Comparison of ENCODE assay signal across 8 mouse cellular contexts in the genomic region with DNA sequence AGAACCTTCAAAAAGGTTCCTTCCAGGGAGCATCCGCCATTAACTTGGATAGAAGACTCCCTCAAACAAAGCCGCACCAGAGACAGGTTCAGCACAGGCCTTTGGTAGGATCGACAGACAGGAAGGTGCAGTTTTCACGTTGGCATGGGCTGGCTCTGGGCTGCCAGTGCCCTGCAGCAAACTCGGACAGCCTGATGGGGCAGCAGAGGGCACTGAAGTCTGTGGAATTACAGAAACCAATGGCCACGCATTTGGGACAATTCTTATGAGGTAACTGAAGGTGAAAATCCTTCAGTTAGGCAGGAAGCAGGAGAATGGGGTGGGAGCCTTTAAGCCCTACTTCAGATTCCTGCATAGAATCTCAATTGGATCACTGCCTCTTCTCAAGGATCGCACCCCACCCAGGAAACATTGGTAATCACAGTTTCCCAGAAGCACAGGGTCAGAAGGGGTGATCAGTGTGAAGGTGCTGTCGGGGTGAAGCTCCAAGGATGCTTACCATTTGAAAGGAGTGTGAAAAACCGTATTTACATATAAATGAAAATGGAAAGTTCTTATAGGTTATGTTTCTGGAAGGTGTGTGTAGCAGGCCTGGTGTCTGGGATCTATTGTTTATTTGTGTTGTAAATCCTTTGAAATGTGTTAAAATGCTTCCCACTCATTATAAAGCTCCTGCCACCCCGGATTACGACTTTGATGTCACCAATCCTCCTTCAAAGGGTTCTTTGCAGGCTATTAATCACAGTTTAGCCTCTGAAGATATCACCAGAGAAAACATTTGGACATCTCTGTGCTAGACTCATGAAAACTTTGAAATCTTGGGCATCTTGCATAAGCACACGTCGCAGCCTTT.
DNase-seq lines count a peak whose midpoint lies in the region; ATAC-seq and TF ChIP-seq lines count a peak whose summit lies in the region.

No protein-coding gene starts in this region.

- no peak overlapping the region for H3K9ac ChIP-seq in CH12.LX (ENCODE audit: insufficient read depth, low read depth)
- H3K9ac ChIP-seq in kidney, postnatal 0 days (ENCODE audit: low read depth, low read length) = no peak overlapping the region

- intact Hi-C loops in heart, postnatal 14 days (cut with DNase I) = loop anchor here (10.0 kb wide), 1 partner anchor 196 kb away; a partner anchor contains a TSS

- H3K79me2 ChIP-seq in CH12.LX (replicated peaks; ENCODE audit: control insufficient read depth, extremely low read depth, insufficient read depth, poor library complexity, severe bottlenecking) = no peaks in the 10 kb centered on the region

- whole genome bisulfite sequencing in kidney, postnatal 0 days = 16% methylated on average over 13 of the region's 13 CpGs

- no peak overlapping the region for H3K4me3 ChIP-seq in CH12.LX (replicated peaks in 1 of 3; ENCODE audit: low read depth in 2 of 3, low read length in 2 of 3, poor library complexity in 1 of 3)
- no peak overlapping the region for H3K4me3 ChIP-seq in kidney, postnatal 0 days (replicated peaks; ENCODE audit: low read depth, low read length)

- H3K27me3 ChIP-seq in CH12.LX (replicated peaks) = no peaks in the 10 kb centered on the region
- H3K27me3 ChIP-seq in kidney, postnatal 0 days (ENCODE audit: insufficient read depth, low read length) = no peaks in the 10 kb centered on the region
- H3K27me3 ChIP-seq in splenic B cell, adult 2 months (ENCODE audit: control insufficient read depth, insufficient read depth, low read length, poor library complexity, severe bottlenecking) = no peaks in the 10 kb centered on the region

- DNase-seq in heart, postnatal 14 days = peak; percentile 14 to 29
- no peak for DNase-seq in heart, adult 11 months
- DNase-seq in CH12.LX (ENCODE audit: extremely low read depth) = no peak
- peak; percentile 73 for DNase-seq in adrenal gland, postnatal 14 days
- DNase-seq in kidney, postnatal 0 days (ENCODE audit: low spot score) = peak; percentile 58
- peak; percentile 5 for DNase-seq in splenic B cell, adult 2 months (ENCODE audit: low read depth, low spot score)
- DNase-seq in right cerebral cortex, postnatal 4 days = no peak

- dilution Hi-C loops in CH12.LX (cut with MboI; ENCODE audit: extremely low pct_ligation_motif_present, extremely low pct_unique_long_range_greater_than_20kb, low sequenced_read_pairs) = no loop called here

- peaks cover 0 to 18% of the 10 kb centered on the region in 2 experiments; a peak in 2 of 4 replicates for H3K4me1 ChIP-seq in CH12.LX (ENCODE audit: control insufficient read depth in 1 of 2, insufficient read depth in 2 of 2)
- H3K4me1 ChIP-seq in kidney, postnatal 0 days (replicated peaks; ENCODE audit: insufficient read depth, low read length) = no peaks in the 10 kb centered on the region

- peak in 1 of 2 experiments; percentile 50; a peak in 2 of 4 replicates for TF ChIP-seq CTCF in CH12.LX (conservative IDR thresholded peaks at IDR 0.05 in 1 of 2, IDR thresholded peaks at IDR 0.05 in 1 of 2; ENCODE audit: low read depth in 2 of 2, low read length in 2 of 2)
- TF ChIP-seq CTCF in kidney, postnatal 0 days (IDR thresholded peaks at IDR 0.05; ENCODE audit: low read depth) = peak; percentile 65

- H3K9me3 ChIP-seq in CH12.LX (replicated peaks; ENCODE audit: low read length) = no peaks in the 10 kb centered on the region
- H3K9me3 ChIP-seq in kidney, postnatal 0 days (replicated peaks; ENCODE audit: low read length) = no peaks in the 10 kb centered on the region

- H3K4me2 ChIP-seq in CH12.LX (ENCODE audit: insufficient read depth, low read depth, poor library complexity, severe bottlenecking) = no peak overlapping the region
- H3K4me2 ChIP-seq in kidney, postnatal 0 days (ENCODE audit: low read length) = no peak overlapping the region

- no peak for TF ChIP-seq EP300 in CH12.LX (IDR thresholded peaks at IDR 0.05; ENCODE audit: low read length)

- no peak overlapping the region for H3K27ac ChIP-seq in CH12.LX (ENCODE audit: insufficient read depth, low read depth)
- no peak overlapping the region for H3K27ac ChIP-seq in kidney, postnatal 0 days

- ATAC-seq in kidney, postnatal 0 days (replicated peaks; ENCODE audit: low FRiP score, low read depth) = no peak
- no peak for ATAC-seq in megakaryocyte, adult 5-6 weeks (ENCODE audit: poor library complexity, severe bottlenecking)

- TF ChIP-seq POLR2A in CH12.LX (IDR thresholded peaks at IDR 0.05; ENCODE audit: low read depth, low read length) = no peak

- peak; percentile 35 for TF ChIP-seq RAD21 in CH12.LX (IDR thresholded peaks at IDR 0.05; ENCODE audit: low read depth, low read length)

- no peaks in the 10 kb centered on the region for H3K36me3 ChIP-seq in CH12.LX (replicated peaks in 1 of 2; ENCODE audit: control insufficient read depth in 1 of 2, insufficient read depth in 1 of 2, low read length in 1 of 2)
- no peaks in the 10 kb centered on the region for H3K36me3 ChIP-seq in kidney, postnatal 0 days (ENCODE audit: insufficient read depth, low read length)
- H3K36me3 ChIP-seq in splenic B cell, adult 2 months (ENCODE audit: control insufficient read depth, insufficient read depth, low read length, poor library complexity, severe bottlenecking) = no peaks in the 10 kb centered on the region

- in situ Hi-C loops in CH12.LX (cut with MboI; ENCODE audit: low pct_ligation_motif_present, low pct_unique_long_range_greater_than_20kb, low sequenced_read_pairs) = no loop called here

TF ChIP-seq in CH12.LX, 34 proteins besides CTCF, POLR2A, EP300 and RAD21:
- TF ChIP-seq USF2 (conservative IDR thresholded peaks at IDR 0.05; ENCODE audit: low read depth, low read length) (no peak), IRF4 (IDR thresholded peaks at IDR 0.05; ENCODE audit: low read depth, low read length) (no peak), MAZ (IDR thresholded peaks at IDR 0.05; ENCODE audit: low read depth, low read length) (no peak), ZNF384 (IDR thresholded peaks at IDR 0.05; ENCODE audit: low read depth, low read length) (no peak), SMC3 (IDR thresholded peaks at IDR 0.05; ENCODE audit: low read depth, low read length) (peak; percentile 29)

Comparison
In these comparisons a context has a peak if more than half of its experiments do, and no peak if none do; other contexts are left out.
1. DNase-seq: peak in heart, postnatal 14 days (2 of 2), adrenal gland, postnatal 14 days (single experiment), kidney, postnatal 0 days (single experiment) and splenic B cell, adult 2 months (single experiment); none in heart, adult 11 months (single experiment), CH12.LX (single experiment) and right cerebral cortex, postnatal 4 days (single experiment).